Mouse (Mus musculus): ENCODE measurements at regions not wholly inside any gene's neighbourhood (a gene's known extent, or its start where the extent isn't known, plus 50 kb on each side); places are given as distances from the start of the nearest gene placed in this dataset.

- in situ Hi-C loops (cut with MboI, MseI) = no loop called here
Observed at GRCm38 (mm10) chr12:110214833-110215232, 64.0 kb upstream of the Dio3 start.

DNA sequence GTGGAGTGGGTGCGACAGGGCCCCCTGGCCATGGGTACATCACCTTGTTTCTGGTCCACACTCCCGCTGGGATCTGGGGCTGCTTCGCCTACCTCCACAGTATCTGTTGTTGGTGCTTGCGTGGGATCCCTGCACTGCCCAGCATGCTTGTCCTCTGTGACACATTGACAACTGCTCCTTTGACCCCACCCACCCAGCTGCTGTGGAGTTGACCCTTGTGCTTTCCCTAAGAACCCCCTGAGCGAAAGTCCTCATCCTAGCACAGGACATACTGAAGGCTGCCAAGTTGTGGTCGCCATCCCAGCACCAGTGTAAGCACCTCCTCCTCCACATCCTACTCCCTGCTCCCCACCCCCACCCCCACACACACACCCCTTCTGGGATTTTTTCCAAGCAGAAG lies 63.6 kb upstream of the Dio3 start:
- in situ Hi-C loops (cut with MboI, MseI) = no loop called here

DNA sequence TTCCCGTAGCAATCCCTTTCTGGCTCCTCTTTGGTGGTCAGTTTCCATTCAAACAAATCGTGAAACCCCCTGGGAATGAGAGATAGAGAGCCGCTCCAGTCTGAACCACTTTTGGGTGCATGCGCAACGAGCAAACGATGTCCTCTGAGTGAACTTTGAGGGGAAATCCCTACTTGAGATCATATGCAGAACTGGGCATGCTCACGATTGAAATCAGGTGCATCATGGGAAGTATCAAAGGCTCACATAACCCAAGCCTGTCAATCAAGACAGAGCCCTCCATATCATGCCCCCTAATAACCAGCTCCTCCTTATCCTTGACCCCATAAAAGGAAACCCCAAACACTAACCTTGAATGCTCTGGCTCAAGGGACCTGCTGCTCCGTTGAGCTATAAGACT lies 59.1 kb upstream of the Dio3 start:
- in situ Hi-C loops (cut with MboI, MseI) = no loop called here

GRCm38 (mm10) chr12:110220516-110220915 lies 58.4 kb upstream of the Dio3 start:
- in situ Hi-C loops (cut with MboI, MseI) = no loop called here

GRCm38 (mm10) chr12:110221184-110221583 lies 57.7 kb upstream of the Dio3 start:
- in situ Hi-C loops (cut with MboI, MseI) = no loop called here

DNA sequence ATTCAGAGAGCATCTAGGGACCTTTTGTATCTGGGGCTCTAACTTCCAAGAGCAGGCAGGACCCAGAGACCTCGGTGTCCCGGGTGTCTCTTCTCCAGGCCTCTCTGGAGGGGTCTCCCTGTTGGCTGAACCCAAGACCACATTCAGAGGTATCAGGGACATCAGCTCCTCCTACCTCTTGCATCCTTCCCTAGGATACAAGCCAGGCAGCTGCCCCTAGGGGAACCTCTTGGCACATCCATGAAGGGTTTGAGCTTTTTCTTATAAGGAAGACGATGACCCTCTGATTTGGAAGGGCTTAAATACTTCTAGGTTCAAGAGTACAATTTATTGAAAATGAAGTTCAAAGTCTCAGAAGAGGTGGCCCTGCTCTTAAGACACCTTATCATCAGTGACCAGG lies 57.2 kb upstream of the Dio3 start:
- in situ Hi-C loops (cut with MboI, MseI) = no loop called here

- in situ Hi-C loops (cut with MboI, MseI) = no loop called here
Observed at GRCm38 (mm10) chr12:110224250-110224649, 54.6 kb upstream of the Dio3 start.

- in situ Hi-C loops (cut with MboI, MseI) = no loop called here
Observed at GRCm38 (mm10) chr12:110228011-110228411, 50.9 kb upstream of the Dio3 start.
